Mouse (Mus musculus) lung, postnatal 36 days (tissue): ENCODE measurements around the gene Laptm5.

ENCODE experiments used
- DNase-seq: peaks from one replicate; pipeline ENCODE4 v3.0.0; 2022; ENCODE audit warnings: mixed read lengths

Laptm5 gene

GRCm38 (mm10) chr4:130921986-130922385 is 9.1 kb downstream of the Laptm5 start:
- DNase-seq = peak; percentile 57

DNA sequence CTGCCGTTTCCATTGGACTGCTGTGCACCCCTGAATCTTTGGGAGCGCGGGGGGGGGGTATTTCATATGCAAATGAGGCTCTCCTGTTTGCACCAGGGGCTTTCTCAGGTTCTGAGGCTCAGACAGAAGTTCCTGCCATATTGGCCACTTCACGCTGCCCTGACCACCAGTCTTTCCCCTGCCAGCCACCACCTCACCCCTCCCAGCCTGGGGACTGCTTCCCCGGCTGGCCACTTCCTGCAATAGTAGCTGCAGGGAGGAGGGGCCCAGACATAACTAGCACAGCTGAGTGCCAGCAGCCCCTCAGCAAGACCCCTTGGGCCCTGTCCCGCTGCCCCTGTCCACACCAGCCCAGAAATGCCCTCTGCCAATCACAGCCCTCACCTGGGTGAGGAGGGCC is 13.3 kb downstream of the Laptm5 start:
- DNase-seq = no peak

GRCm38 (mm10) chr4:130927821-130928220 is 14.9 kb downstream of the Laptm5 start:
- DNase-seq = no peak

DNA sequence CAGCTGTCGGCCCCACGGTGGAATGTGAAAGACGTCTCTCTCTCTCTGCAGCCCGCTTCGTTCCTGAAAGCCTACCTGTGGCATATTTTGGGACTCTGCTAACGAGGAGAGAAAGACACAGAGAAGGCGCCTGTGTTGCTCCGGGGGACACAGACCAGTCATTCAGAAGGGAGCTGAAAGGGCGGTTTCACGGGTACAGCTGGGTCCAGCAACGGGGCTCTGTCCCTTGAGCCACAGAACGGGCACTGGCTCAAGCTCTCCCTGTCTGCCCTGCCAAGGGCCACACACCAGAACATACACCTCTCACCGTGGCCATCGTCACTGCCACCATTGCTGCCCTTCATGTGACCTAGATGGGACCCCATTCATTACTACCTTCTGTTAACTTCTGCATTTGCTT is 29.7 kb downstream of the Laptm5 start:
- DNase-seq = no peak

GRCm38 (mm10) chr4:130944112-130944511 is 31.2 kb downstream of the Laptm5 start, which contains the start of gene Matn1:
Matn1 (plus strand) TSS chr4:130944385.
- DNase-seq = no peak

- DNase-seq = no peak
Measured at GRCm38 (mm10) chr4:130944779-130945178, 31.9 kb downstream of the Laptm5 start.

- peak; percentile 28 for DNase-seq
Measured at GRCm38 (mm10) chr4:130947094-130947647, 34.2 kb downstream of the Laptm5 start.

DNA sequence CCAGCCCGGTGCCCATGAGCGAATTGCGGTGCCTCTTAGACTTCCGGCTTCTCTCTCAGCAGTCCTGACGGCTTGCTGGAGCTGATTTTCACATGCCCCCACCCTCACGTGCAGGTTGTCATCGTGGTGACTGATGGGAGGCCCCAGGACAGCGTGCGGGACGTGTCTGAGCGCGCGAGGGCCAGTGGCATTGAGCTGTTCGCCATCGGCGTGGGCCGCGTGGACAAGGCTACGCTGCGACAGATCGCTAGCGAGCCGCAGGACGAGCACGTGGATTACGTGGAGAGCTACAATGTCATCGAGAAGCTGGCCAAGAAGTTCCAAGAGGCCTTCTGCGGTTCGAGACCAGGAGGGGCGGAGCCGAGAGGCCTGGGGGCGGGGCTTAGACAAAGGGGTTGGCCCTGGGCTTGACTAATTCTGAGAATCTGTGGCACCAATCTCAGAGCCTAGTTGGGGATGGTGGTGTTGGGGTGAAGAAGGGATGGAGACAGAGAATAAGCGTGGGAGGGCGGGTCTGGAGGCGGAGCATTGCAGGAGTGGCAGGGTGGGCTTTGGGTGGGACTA is 37.0 kb downstream of the Laptm5 start:
- no peak for DNase-seq

GRCm38 (mm10) chr4:130952531-130952930 is 39.6 kb downstream of the Laptm5 start:
- DNase-seq = peak; percentile 54

DNA sequence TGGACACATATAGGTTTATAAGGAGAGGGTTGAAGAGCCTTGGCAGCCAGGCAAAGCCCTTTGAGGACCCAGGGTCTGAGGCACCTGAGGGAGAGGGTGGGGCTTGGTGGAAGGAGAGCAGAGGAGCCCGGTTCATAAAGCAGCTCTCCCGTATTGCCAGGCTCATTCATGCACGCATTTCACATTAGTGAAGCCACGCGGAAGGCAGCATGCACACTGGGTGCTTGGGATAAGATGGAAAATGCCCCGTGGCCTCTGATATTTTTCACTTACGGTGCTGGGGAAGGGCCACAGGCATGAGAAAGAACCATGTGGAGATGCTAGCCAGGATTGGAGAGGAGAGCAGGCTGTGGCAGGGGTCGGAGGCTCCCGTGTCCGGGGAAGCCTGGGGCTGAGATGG is 44.2 kb downstream of the Laptm5 start:
- no peak for DNase-seq

DNA sequence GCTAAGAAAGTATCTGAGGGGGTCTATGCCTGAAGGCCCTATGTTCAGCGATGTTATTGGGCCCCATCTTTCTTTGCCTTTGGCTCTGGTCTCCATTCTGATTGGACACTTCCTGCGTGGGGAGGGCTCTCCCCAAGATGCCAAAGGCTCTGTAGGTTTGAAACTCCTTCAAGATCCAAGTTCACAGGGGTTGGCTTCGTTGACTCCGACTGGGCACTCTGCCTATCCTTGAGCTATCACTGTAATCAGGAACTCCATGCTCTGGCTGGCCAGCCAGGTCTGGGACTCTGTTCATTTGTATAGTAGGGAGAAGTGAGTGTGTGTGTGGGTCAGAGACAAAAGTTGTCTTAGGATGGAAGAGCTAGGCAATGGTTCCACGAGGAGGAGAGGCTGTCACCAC is 45.9 kb downstream of the Laptm5 start:
- DNase-seq = no peak

- DNase-seq = no peak
Measured at GRCm38 (mm10) chr4:130959678-130960077, 46.8 kb downstream of the Laptm5 start.

DNA sequence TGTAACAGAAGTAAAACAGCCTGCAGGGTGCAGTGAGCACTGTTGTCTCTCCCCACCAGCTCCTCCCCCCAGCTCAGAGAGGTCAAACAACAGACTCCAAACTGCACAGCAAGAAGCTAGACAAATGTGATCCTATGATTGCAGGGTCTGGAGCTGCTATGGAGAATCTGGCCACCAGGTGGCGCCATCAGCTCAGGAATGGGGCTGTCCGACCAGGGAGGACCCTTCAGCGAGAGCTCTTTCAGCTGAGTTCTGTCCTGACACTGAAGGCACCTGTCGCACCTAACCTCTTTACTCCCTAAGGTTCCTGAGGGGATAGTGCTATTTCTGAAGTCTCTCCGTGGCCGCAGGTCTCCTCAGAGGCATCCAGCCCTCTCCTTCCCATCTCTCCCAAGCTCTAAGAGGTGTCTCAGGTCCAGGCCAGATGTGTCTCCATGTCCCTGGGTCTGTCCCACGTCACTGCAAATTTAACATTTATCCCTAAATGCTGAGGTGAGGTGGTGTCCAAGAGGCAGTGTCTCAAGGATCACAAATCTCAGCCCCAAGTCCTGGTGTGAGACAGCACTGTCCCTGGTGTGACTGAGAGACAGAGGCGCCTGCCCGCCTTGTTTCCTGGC is 47.3 kb downstream of the Laptm5 start:
- DNase-seq = peak; percentile 82

GRCm38 (mm10) chr4:130971278-130971677 is 58.4 kb downstream of the Laptm5 start:
- no peak for DNase-seq

DNA sequence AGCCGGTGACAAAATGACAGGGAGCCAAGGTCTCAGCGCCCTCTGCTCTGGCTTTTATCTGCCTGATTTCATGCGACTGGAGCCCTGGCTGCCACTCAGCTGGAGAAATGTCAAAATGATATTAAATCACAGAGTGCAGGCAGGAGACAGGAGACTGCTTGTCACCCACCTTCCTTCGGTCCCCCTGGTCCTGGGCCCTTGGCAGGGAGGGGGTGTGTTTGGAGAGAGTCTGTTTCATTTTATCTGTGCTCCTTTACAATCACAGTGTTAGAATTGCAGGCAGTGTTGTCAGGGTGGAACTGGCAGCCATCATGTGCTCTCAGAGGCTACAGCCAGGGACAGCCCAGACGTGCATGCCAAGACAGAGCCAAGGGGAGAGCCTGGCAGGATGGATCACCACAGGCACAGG is 59.5 kb downstream of the Laptm5 start:
- no peak for DNase-seq

DNA sequence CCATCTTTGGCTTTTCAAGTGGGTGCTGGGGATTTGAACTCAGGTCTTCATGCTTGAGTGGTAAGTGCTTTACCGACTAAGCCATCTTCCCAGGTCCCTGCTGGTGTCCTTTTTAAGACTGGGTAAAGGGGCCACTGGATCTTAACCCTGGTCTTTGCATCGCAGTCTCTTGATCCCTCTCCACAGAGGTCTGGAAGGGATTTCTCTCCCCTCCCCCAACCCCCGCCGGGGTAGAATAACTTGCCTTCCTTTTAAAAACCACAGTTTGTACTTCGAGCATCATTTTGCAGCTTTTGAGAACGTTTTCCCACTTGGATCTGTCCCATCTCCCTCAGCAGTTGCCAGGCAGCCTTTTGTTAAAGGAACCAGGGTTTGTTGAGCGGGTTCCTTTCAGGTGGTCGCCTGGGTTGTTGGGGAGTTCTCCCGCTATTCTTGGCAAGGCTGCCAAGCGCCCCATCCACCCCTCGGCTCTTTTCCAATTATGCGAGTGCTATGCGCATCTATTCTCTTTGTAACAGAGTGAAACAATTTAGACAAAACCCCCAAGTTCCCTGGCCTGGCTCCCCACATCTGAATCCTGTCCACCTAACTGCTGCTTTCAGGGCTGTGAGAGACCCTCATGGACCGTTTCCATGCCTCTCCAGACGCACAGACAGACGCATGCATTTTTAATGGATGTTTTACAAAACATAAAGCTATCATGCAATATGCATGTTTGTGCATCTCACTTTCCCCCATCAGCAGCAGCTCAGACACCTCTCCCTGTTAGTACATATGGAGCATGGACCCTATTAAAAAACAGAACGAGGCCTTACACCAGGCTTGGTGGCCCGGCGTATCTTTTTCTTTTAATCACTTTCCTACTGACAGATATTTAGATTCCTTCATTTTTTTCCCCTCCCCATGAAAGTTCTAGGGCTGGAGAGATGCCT is 60.7 kb downstream of the Laptm5 start:
- DNase-seq = no peak

GRCm38 (mm10) chr4:130978981-130979380 is 66.1 kb downstream of the Laptm5 start:
- DNase-seq = peak; percentile 2

DNA sequence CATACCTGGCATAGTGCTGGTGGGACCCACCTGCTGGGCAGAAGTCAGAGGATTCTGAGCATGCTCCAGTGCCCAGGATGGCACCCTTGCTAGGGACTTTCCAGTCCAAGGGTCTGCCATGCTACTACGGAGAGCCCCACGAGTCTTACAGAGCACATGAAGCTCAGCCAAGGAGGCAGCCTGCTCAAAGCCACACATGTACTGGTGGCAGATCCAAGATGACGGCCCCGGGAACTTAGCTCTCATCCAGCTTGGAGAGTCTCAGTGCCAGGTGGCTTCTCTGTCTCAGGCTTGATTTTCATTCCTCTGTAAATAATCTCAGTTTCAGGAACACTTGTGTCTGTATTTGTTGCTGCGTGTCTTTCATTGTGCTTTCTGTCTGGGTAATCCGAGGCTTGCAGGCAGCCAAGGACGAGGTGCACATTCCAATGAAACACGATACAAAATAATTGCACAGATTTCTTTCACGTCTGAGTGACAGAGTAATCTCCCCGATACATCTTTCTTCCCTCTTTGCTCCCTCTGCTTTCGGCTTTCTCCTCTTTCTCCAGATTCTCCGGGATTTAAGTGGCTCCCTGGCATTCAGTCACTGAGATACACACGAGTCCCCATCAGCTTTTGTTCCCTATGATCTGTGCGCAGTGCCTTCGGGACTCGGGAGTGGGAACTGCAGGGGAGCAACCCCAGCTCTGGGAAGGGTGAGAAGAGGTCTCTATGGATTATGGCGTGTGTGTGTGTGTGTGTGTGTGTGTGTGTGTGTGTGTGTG is 71.7 kb downstream of the Laptm5 start:
- no peak for DNase-seq
